Mouse (Mus musculus): Measurements from ENCODE around the gene Oxld1.
A peak's percentile ranks its signal among the peaks of the same experiment; 100 is the strongest.

The Oxld1 gene

GRCm38 (mm10) chr11:120457772-120458751 lies at the start of gene Oxld1, which contains the start of gene Ccdc137:
Oxld1 (minus strand) TSS chr11:120458068.
Ccdc137 (plus strand) TSS chr11:120458115.
- DNase-seq (ENCODE audit: low spot score): peak; percentile 71

- DNase-seq (ENCODE audit: low spot score): no peak
These were observed 49.0 kb upstream of the Oxld1 start for GRCm38 (mm10) chr11:120506899-120507298.

GRCm38 (mm10) chr11:120505661-120506060 lies 47.8 kb upstream of the Oxld1 start:
- no peak for DNase-seq (ENCODE audit: low spot score)

GRCm38 (mm10) chr11:120501701-120502100 lies 43.8 kb upstream of the Oxld1 start:
- no peak for DNase-seq (ENCODE audit: low spot score)

GRCm38 (mm10) chr11:120501018-120501417 lies 43.1 kb upstream of the Oxld1 start:
- no peak for DNase-seq (ENCODE audit: low spot score)

GRCm38 (mm10) chr11:120500357-120500756 lies 42.5 kb upstream of the Oxld1 start:
- no peak for DNase-seq (ENCODE audit: low spot score)

GRCm38 (mm10) chr11:120499894-120500293 lies 42.0 kb upstream of the Oxld1 start:
- no peak for DNase-seq (ENCODE audit: low spot score)

- no peak for DNase-seq (ENCODE audit: low spot score)
These were observed 41.0 kb upstream of the Oxld1 start for GRCm38 (mm10) chr11:120498891-120499290.

- no peak for DNase-seq (ENCODE audit: low spot score)
These were observed 40.4 kb upstream of the Oxld1 start for GRCm38 (mm10) chr11:120498226-120498625.

GRCm38 (mm10) chr11:120497436-120497835 lies 39.6 kb upstream of the Oxld1 start:
- DNase-seq (ENCODE audit: low spot score): no peak

GRCm38 (mm10) chr11:120493911-120494310 lies 36.0 kb upstream of the Oxld1 start:
- no peak for DNase-seq (ENCODE audit: low spot score)

- DNase-seq (ENCODE audit: low spot score): no peak
These were observed 35.5 kb upstream of the Oxld1 start for GRCm38 (mm10) chr11:120493351-120493750.

GRCm38 (mm10) chr11:120492878-120493203 lies 35.0 kb upstream of the Oxld1 start:
- no peak for DNase-seq (ENCODE audit: low spot score)

- DNase-seq (ENCODE audit: low spot score): peak; percentile 38
These were observed 34.4 kb upstream of the Oxld1 start for GRCm38 (mm10) chr11:120492024-120492877.

- peak; percentile 43 for DNase-seq (ENCODE audit: low spot score)
These were observed 33.6 kb upstream of the Oxld1 start, which contains the start of gene Slc25a10 for GRCm38 (mm10) chr11:120491317-120492023. Slc25a10 (plus strand) TSS chr11:120491840.

- DNase-seq (ENCODE audit: low spot score): no peak
These were observed 32.6 kb upstream of the Oxld1 start for GRCm38 (mm10) chr11:120490291-120491046.

GRCm38 (mm10) chr11:120489054-120489761 lies 31.3 kb upstream of the Oxld1 start:
- DNase-seq (ENCODE audit: low spot score): peak; percentile 75

- DNase-seq (ENCODE audit: low spot score): no peak
These were observed 30.6 kb upstream of the Oxld1 start for GRCm38 (mm10) chr11:120488516-120488915.

- DNase-seq (ENCODE audit: low spot score): no peak
These were observed 27.4 kb upstream of the Oxld1 start for GRCm38 (mm10) chr11:120485251-120485650.

GRCm38 (mm10) chr11:120484265-120484981 lies 26.6 kb upstream of the Oxld1 start, which contains the start of gene Mrpl12:
Mrpl12 (plus strand) TSS chr11:120484613.
- peak; percentile 87 for DNase-seq (ENCODE audit: low spot score)
